Mouse (Mus musculus): ENCODE results near the gene Msn. TPM values are rescaled to one million over a fixed set of nuclear protein-coding genes. Genes with fewer than 3 reads are reported as not detected.
"Not testable (repeated sequence)": the region's sequence is repeated elsewhere in the genome, so short reads cannot be mapped to it uniquely, and the experiment has no call there.

The Msn gene
- polyA plus RNA-seq, 1 experiment from 2014 or later = 66.1 TPM

DNA sequence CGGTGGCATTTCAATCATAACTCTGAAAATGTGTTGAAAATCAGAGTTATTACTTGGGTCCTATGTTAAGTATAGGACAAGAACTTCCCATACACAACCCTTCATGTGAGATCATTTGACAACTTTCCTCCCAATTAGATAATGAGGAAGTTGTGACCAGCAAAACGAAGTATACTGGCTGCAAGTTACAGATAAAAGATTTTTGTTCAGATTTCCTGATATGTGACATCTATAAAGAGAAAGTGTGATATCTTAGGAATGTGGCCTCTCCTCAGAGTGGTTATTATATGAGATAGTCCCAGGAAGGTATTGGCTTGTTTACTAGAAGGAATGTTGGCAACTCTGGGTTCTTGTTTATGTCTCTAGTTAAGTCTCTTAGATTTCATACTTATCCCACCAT is 52.4 kb downstream of the Msn start:
- Histone ChIP-seq H3K4me1 (replicated peaks) (no peaks in the 10 kb centered on the region), H3K4me3 (replicated peaks) (no peak overlapping the region), H3K9me3 (no peaks in the 10 kb centered on the region), H3K36me3 (no peaks in the 10 kb centered on the region), H3K27ac (no peak overlapping the region), H3K4me2 (no peak overlapping the region), H3K9ac (replicated peaks) (no peak overlapping the region), H3K27me3 (no peaks in the 10 kb centered on the region)
- no peak for ATAC-seq (ENCODE audit: insufficient number of reproducible peaks, insufficient read depth, low FRiP score, low TSS enrichment, low read depth)
- WGBS = 79% methylated on average over 2 of the region's 2 CpGs

DNA sequence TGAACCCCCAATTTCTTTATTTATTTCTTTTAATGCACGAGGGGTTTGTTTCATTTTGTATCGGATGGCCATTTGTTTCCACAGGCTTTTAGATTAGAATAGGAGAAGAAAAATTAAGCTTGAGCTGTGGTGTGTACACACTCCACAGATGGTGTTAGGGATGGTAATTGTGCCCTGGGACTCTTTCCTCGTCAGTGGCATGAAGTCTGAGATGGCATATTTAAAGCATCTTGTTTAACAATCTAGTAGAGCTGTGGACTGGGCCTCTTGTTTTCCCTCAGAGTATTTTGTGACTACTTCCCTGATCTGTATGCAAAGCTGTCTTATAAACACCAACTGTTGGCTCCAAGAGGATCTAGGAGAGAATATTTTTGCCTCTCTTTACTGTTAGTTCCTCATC is 57.5 kb downstream of the Msn start:
- no peak overlapping the region for H3K27ac ChIP-seq
- H3K4me2 ChIP-seq = no peak overlapping the region
- H3K4me1 ChIP-seq (replicated peaks) = no peaks in the 10 kb centered on the region
- no peak for ATAC-seq (ENCODE audit: insufficient number of reproducible peaks, insufficient read depth, low FRiP score, low TSS enrichment, low read depth)
- H3K9me3 ChIP-seq = no peaks in the 10 kb centered on the region
- WGBS = 94% methylated on average over 3 of the region's 3 CpGs
- no peaks in the 10 kb centered on the region for H3K27me3 ChIP-seq
- no peaks in the 10 kb centered on the region; the same call in 1 of the 2 replicates for H3K36me3 ChIP-seq
- no peak overlapping the region for H3K9ac ChIP-seq (replicated peaks)
- H3K4me3 ChIP-seq (replicated peaks) = no peak overlapping the region

DNA sequence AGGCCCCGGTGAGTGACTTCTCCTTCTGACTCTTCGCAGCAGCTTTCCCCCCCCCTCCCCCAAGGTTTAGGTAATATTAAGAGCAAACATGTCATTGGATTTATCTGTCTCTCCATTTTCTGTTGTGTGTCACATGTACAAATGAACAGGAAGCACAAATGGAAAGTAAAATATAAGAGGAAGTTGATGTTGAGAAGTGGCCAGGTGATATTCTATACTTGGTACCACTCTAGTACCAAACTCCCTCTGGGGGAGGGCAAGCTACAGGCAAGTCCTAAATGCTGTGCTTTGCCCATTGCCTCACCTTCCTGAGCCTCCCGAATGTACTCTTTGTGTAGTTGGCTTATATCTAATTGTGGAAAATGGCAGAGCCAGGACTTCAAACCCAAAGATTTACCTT is 62.1 kb downstream of the Msn start:
- H3K4me2 ChIP-seq = no peak overlapping the region
- no peaks in the 10 kb centered on the region; the same call in 1 of the 2 replicates for H3K36me3 ChIP-seq
- H3K9ac ChIP-seq (replicated peaks) = no peak overlapping the region
- H3K27ac ChIP-seq = no peak overlapping the region
- no peak for ATAC-seq (ENCODE audit: insufficient number of reproducible peaks, insufficient read depth, low FRiP score, low TSS enrichment, low read depth)
- no peaks in the 10 kb centered on the region for H3K9me3 ChIP-seq
- no peaks in the 10 kb centered on the region for H3K27me3 ChIP-seq
- 93% methylated on average over 3 of the region's 3 CpGs for WGBS
- H3K4me1 ChIP-seq (replicated peaks) = no peaks in the 10 kb centered on the region
- H3K4me3 ChIP-seq (replicated peaks) = no peak overlapping the region

DNA sequence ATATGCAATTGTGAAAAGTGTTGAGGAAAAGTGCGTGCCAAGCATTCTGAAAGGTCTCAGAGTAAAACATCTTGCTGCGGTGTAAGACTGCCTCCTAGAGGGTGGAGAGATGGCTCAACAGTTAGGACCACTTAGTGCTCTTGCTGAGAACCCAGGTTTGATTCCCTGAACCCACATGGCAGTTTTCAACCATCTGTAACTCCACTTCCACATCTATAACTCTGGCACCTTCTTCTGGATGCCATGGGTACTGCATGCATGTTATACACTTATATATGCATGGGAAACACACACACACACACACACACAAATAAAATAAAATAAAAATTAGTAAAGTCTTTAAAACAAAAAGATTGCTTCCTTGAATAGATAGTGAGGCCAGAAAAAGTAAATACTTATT is 66.7 kb downstream of the Msn start:
- H3K4me3 ChIP-seq (replicated peaks) = no peak overlapping the region
- H3K27ac ChIP-seq = no peak overlapping the region
- no peaks in the 10 kb centered on the region for H3K27me3 ChIP-seq
- H3K4me1 ChIP-seq (replicated peaks) = no peaks in the 10 kb centered on the region
- no peaks in the 10 kb centered on the region for H3K9me3 ChIP-seq
- 97% methylated on average over 2 of the region's 2 CpGs for WGBS
- peaks cover 9% of the 10 kb centered on the region; the same call in 1 of the 2 replicates for H3K36me3 ChIP-seq
- no peak overlapping the region for H3K4me2 ChIP-seq
- no peak overlapping the region for H3K9ac ChIP-seq (replicated peaks)
- no peak for ATAC-seq (ENCODE audit: insufficient number of reproducible peaks, insufficient read depth, low FRiP score, low TSS enrichment, low read depth)

DNA sequence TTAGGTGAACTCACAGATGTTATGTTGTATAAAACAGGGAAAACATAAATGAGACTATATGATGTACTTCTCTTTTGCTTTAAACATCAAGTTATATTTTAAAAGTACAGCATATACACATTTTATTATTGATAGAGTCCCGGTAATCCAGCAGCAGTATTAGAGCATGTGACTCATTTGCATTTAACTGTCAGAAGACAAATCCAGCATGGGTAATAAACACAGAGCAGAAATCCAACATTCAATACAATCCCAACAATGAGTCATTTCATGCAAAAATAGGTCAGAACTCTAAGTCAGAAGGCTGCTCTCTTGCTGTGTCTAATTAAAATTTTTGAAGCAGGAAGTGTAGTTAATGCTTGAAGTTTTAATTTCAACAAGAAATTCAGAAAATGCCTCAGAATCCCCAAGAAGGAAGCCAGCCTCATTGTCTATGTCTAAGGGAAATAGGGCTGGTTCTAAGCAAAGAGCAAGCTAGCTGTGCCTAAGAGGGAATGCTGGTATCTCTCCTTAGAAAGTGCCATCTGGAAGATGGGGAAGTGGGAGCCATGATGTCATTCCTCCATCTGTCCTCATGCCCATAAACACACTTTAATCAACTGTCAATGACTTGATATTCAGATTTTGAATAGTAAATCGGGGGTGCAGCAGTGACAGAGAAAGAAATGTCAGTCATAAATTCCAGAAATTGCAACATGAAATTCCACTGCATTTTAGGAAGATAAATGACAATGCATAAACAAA is 76.0 kb downstream of the Msn start:
- WGBS = 82% methylated on average over 2 of the region's 2 CpGs
- no peak for ATAC-seq (ENCODE audit: insufficient number of reproducible peaks, insufficient read depth, low FRiP score, low TSS enrichment, low read depth)
- Histone ChIP-seq H3K36me3 (0 out of 2 replicates have a peak, but pooled peaks cover under 1% of the 10 kb centered on the region), H3K9me3 (no peaks in the 10 kb centered on the region), H3K4me3 (replicated peaks) (no peak overlapping the region), H3K9ac (replicated peaks) (no peak overlapping the region), H3K27me3 (no peaks in the 10 kb centered on the region), H3K4me1 (replicated peaks) (no peaks in the 10 kb centered on the region), H3K27ac (no peak overlapping the region), H3K4me2 (no peak overlapping the region)

DNA sequence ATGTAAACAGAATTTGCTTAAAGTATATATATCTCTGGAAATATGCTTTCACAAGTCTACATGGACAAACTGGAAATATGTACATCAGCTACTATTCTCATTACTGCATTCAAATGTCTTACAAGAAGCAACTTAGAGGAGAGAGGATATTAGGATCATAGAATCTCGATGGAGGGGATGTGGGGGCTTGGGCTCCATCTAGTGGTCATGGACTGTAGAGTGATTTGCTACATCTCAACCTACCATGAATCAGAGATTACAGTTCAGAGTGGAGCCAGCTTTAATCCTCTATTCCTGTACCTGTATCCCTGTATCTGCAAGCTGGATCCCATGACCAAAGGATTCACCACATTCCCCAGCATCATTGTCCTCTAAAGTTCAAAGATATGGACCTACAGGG is 82.6 kb downstream of the Msn start:
- H3K4me1 ChIP-seq (replicated peaks) = no peaks in the 10 kb centered on the region
- H3K36me3 ChIP-seq = no peaks in the 10 kb centered on the region
- H3K9me3 ChIP-seq = no peaks in the 10 kb centered on the region
- H3K4me2 ChIP-seq = no peak overlapping the region
- H3K27ac ChIP-seq = no peak overlapping the region
- no peak overlapping the region for H3K4me3 ChIP-seq (replicated peaks)
- H3K27me3 ChIP-seq = no peaks in the 10 kb centered on the region
- WGBS = 4% methylated on average over 1 of the region's 1 CpGs
- no peak for ATAC-seq (ENCODE audit: insufficient number of reproducible peaks, insufficient read depth, low FRiP score, low TSS enrichment, low read depth)
- no peak overlapping the region for H3K9ac ChIP-seq (replicated peaks)

DNA sequence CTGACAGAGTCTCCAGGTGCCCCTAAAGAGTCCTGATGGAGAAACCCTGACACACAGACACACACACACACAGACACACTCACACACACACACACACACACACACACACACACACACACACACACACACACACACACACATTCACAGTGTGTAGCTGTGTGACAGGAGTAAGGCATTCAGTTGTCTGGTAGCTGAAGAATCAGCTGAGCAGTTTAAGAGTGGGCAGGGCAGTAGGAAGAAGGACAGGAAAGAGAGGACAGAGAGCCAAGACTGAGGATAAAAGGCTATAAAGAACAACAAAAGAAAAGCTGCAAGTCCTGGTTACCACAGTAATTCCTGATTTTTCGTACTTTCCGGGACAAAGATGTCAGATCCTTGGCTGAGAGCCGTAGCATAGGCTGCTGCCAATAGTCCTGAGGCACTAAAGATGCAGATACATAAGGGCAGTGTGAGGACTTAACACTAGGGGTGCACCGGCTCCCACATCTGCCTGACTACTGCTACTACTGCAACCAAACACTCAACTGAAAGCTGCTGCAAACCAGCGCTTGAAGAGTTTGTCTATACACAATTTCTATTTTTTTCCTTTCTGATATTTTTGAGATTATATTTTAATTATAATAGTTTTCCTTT is 88.4 kb downstream of the Msn start:
- no peaks in the 10 kb centered on the region for H3K36me3 ChIP-seq
- no peaks in the 10 kb centered on the region for H3K9me3 ChIP-seq
- no peak overlapping the region for H3K27ac ChIP-seq
- no peak overlapping the region for H3K4me2 ChIP-seq
- no peak for ATAC-seq (ENCODE audit: insufficient number of reproducible peaks, insufficient read depth, low FRiP score, low TSS enrichment, low read depth)
- H3K9ac ChIP-seq (replicated peaks) = no peak overlapping the region
- no peak overlapping the region for H3K4me3 ChIP-seq (replicated peaks)
- no peaks in the 10 kb centered on the region for H3K4me1 ChIP-seq (replicated peaks)
- WGBS = 81% methylated on average over 5 of the region's 5 CpGs
- H3K27me3 ChIP-seq = no peaks in the 10 kb centered on the region

DNA sequence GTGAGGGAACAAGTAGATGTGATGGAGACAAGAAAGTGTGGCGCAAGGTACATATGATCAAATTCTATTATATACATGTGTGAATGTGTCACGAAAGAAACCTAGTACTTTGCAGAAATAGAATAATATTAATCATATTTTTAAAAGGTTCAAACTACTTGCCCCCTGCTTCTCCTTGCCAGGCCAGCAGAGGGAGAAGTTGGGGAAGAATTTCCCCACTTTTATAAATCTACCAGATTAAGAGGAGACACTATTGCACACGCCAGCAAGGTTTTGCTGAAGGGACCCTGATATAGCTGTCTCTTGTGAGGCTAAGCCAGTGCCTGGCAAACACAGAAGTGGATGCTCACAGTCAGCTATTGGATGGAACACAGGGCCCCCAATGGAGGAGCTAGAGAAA is 109.3 kb downstream of the Msn start:
- H3K4me1 ChIP-seq (replicated peaks); H3K4me2 ChIP-seq; H3K27me3 ChIP-seq; ATAC-seq (ENCODE audit: insufficient number of reproducible peaks, insufficient read depth, low FRiP score, low TSS enrichment, low read depth); H3K36me3 ChIP-seq; H3K4me3 ChIP-seq (replicated peaks); H3K9ac ChIP-seq (replicated peaks); H3K27ac ChIP-seq; H3K9me3 ChIP-seq: not testable (repeated sequence)
- 85% methylated on average over 3 of the region's 3 CpGs for WGBS

DNA sequence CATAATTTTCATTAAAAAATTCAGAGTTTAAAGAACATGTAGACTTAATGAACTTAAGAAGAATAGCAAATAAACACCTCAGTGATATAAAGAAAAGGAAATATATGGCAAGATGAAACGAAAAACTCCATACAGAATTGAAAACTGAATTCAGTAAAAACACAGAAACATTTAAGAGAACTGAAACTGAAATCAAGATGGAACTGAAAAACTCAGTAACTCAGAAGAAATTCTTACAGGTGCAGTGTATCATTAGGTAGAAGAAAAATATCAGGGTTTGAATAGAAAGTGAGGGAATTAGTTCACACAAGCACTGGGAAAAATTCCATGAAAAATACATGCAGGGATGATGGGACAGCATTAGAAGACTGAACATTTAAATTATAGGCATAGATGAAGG is 111.0 kb downstream of the Msn start:
- Histone ChIP-seq H3K36me3 (no peaks in the 10 kb centered on the region), H3K4me2 (no peak overlapping the region), H3K27ac (no peak overlapping the region), H3K9me3 (no peaks in the 10 kb centered on the region), H3K4me3 (replicated peaks) (no peak overlapping the region), H3K27me3 (no peaks in the 10 kb centered on the region), H3K4me1 (replicated peaks) (no peaks in the 10 kb centered on the region), H3K9ac (replicated peaks) (no peak overlapping the region)
- WGBS = 40% methylated on average over 1 of the region's 1 CpGs
- no peak for ATAC-seq (ENCODE audit: insufficient number of reproducible peaks, insufficient read depth, low FRiP score, low TSS enrichment, low read depth)

DNA sequence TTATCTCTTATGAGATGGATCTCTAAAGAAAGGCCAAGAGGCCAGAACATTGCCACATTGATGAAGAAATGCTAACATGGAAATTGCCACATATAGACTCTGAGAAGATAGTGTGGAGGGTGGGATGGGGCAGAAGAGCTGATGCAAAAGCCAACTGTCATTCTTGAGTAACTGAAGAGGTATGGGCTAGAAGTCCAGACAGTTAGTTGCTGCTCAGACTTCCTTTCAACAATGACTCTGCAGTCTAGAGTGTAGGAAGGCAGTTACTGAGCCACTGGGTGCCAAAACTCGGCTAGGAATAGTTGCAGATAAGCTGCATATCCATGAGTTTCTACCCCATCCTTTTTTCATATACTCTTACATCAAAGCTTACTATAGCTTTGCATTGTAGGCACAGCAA is 122.2 kb downstream of the Msn start:
- Histone ChIP-seq H3K27me3 (no peaks in the 10 kb centered on the region), H3K36me3 (no peaks in the 10 kb centered on the region), H3K9ac (replicated peaks) (no peak overlapping the region), H3K9me3 (no peaks in the 10 kb centered on the region), H3K4me3 (replicated peaks) (no peak overlapping the region), H3K4me2 (no peak overlapping the region), H3K27ac (no peak overlapping the region), H3K4me1 (replicated peaks) (no peaks in the 10 kb centered on the region)
- WGBS = 53% methylated on average over 1 of the region's 1 CpGs
- no peak for ATAC-seq (ENCODE audit: insufficient number of reproducible peaks, insufficient read depth, low FRiP score, low TSS enrichment, low read depth)
